Mouse (Mus musculus) gastrocnemius, postnatal 10 days (tissue): ENCODE data around the gene Gm7982. TPM values are rescaled to one million over a fixed set of nuclear protein-coding genes. Genes with fewer than 3 reads are reported as not detected.
"Not testable (repeated sequence)": the region's sequence is repeated elsewhere in the genome, so short reads cannot be mapped to it uniquely, and the experiment has no call there.

Experiments
- DNase-seq: peaks from one replicate; pipeline ENCODE4 v3.0.0; 2021; ENCODE audit warnings: mixed read lengths
- long read RNA-seq, 2 experiments: library from polyadenylated mRNA; stranded (forward); transcript quantifications; one replicate each; pipeline ENCODE4 v2.0.0; 2021
- total RNA-seq, 2 experiments: library from RNA; stranded (reverse); gene quantifications; 2 replicates each; pipeline ENCODE4 v1.2.3; 2021

Gene Gm7982
- total RNA-seq, result not detected
- long read RNA-seq, experiment 1, result 0 reads
- long read RNA-seq, experiment 2, result 0 reads

GRCm38 (mm10) chr5:95741714-95742113, at the start of gene Gm7982:
Gene Gm7982 (plus strand): TSS chr5:95742014.
- not testable (repeated sequence) for DNase-seq

- DNase-seq, result not testable (repeated sequence)
Observed at GRCm38 (mm10) chr5:95736073-95736472, 5.7 kb upstream of the Gm7982 start, which contains the start of gene Gm7978. Gene Gm7978 (minus strand): TSS chr5:95736173.

GRCm38 (mm10) chr5:95775690-95776089, 33.9 kb downstream of the Gm7982 start, which contains the start of gene E330014E10Rik:
Gene E330014E10Rik (plus strand): TSS chr5:95775990.
- not testable (repeated sequence) for DNase-seq

Other genes starting within 250 kb of the Gm7982 start
- not detected for gene Gm3286, start 231.3 kb upstream of the Gm7982 start, total RNA-seq
- gene Gm7971, start 147.1 kb upstream of the Gm7982 start, total RNA-seq, result not detected
- not detected for gene Gm7978, start 5.8 kb upstream of the Gm7982 start, total RNA-seq
- gene E330014E10Rik, start 34.0 kb downstream of the Gm7982 start, total RNA-seq, result not detected
- gene Cxcl13, start 214.9 kb downstream of the Gm7982 start, total RNA-seq, result not detected